Mouse (Mus musculus) heart, adult 2 months (tissue): ENCODE results near the gene Celf2. TPM values are rescaled to one million over a fixed set of nuclear protein-coding genes. Genes with fewer than 3 reads are reported as not detected.

Experiments
- DNase-seq, 2 experiments: peaks; one replicate each; pipeline ENCODE4 v3.0.0; 2021
- H3K27ac ChIP-seq: fragments of 200-600 bp; 2 replicates; pipeline ENCODE4 v1.8.1; 2022
- H3K27me3 ChIP-seq: fragments of 200-500 bp; 2 replicates; pipeline ENCODE4 v1.6.1; 2012; ENCODE audit warnings: mild to moderate bottlenecking, low read length, inconsistent platforms, mixed read lengths; ENCODE audit not compliant: control insufficient read depth, insufficient read depth
- H3K36me3 ChIP-seq: fragments of 200-500 bp; 2 replicates; pipeline ENCODE4 v1.6.1; 2012; ENCODE audit warnings: low read length, inconsistent platforms; ENCODE audit not compliant: control insufficient read depth, insufficient read depth
- H3K4me1 ChIP-seq: fragments of 200-500 bp; 2 replicates; pipeline ENCODE4 v1.6.1; 2011; ENCODE audit warnings: low read length; ENCODE audit not compliant: control insufficient read depth, insufficient read depth
- H3K4me3 ChIP-seq: fragments of 200-600 bp; 2 replicates; pipeline ENCODE4 v1.8.1; 2022
- H3K79me2 ChIP-seq: fragments of 200-500 bp; replicated peaks from 2 replicates; pipeline ENCODE4 v1.6.1; 2012; ENCODE audit warnings: mild to moderate bottlenecking, inconsistent platforms, low read length, moderate library complexity, mixed read lengths; ENCODE audit not compliant: control insufficient read depth, insufficient read depth
- H3K9ac ChIP-seq: fragments of 200-500 bp; 2 replicates; pipeline ENCODE4 v1.6.1; 2012; ENCODE audit warnings: low read depth, mild to moderate bottlenecking, control low read depth, inconsistent platforms, low read length, mixed read lengths
- CTCF ChIP-seq: fragments of 200-600 bp; IDR thresholded peaks from 2 replicates; pipeline ENCODE4 v1.8.1; 2022; ENCODE audit warnings: antibody characterized with exemption, mild to moderate bottlenecking, moderate library complexity
- EP300 ChIP-seq: fragments of 200-500 bp; IDR thresholded peaks from 2 replicates; pipeline ENCODE4 v1.6.1; 2011; ENCODE audit warnings: low read depth, low read length, control low read depth; ENCODE audit not compliant: insufficient read depth
- POLR2A ChIP-seq: fragments of 200-500 bp; IDR thresholded peaks from 2 replicates; pipeline ENCODE4 v1.6.1; 2011; ENCODE audit warnings: mild to moderate bottlenecking, low read depth, low read length, control low read depth; ENCODE audit not compliant: insufficient read depth
- WGBS: fragments of 180-500 bp; shearing (Covaris S2); methylation state at CpG from one replicate; pipeline ENCODE4 v1.1.7; 2018; 5-methylcytosine and 5-hydroxymethylcytosine counted together
- intact Hi-C: fragments of 180-260 bp; cut with DNase I; formaldehyde crosslinking; loops from one replicate; pipeline ENCODE4 v1.15.1; 2025
- polyA plus RNA-seq: library from polyadenylated mRNA; depleted of rRNA; stranded (reverse); fragments of >200 nt; gene quantifications from 2 replicates; pipeline ENCODE4 v1.2.3, GENCODE M21; 2012
- total RNA-seq, 2 experiments: library from RNA; stranded (reverse); gene quantifications; 2 replicates each; pipeline ENCODE4 v1.2.3; 2021

Gene Celf2
- total and polyA plus RNA-seq, 3 experiments = 38.1 to 63.9 (median 56.7) TPM

DNA sequence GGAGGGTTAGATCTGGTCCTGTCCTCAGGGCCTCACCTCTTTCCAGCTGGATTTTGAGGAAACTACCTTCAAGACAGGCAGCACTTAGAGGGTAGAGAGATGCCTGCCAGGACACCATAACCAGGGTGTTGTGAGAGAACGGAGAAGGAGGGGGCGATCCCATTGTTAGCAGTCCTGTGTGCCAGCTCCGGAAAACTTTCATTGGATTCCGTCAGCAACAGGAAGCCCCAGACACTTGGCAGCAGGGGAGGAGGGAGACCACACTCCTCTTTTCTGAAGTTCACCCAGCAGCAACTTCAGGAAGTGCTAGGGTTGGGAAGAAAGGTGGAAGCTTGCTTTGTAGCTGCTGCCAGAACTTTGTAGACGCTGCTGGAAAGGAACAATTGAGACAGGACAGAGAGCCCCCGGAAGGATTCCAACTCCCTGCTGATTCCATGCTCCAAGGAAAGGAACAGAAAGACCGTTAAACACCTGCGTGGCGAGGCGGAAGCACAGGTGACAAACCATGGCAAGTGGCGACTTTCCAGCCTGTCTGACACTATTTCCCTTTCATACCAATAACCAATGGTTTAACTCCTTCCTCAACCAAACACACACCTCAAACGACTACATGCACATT, 445.7 kb downstream of the Celf2 start:
- H3K27ac ChIP-seq = no peak overlapping the region
- H3K4me3 ChIP-seq = no peak overlapping the region
- no peak overlapping the region for H3K9ac ChIP-seq
- H3K27me3 ChIP-seq = no peaks in the 10 kb centered on the region
- peaks cover 16% of the 10 kb centered on the region for H3K4me1 ChIP-seq
- intact Hi-C loops = no loop called here
- H3K79me2 ChIP-seq = no peaks in the 10 kb centered on the region; the same call in 1 of the 2 replicates
- TF ChIP-seq EP300 = no peak
- no peak for TF ChIP-seq POLR2A
- TF ChIP-seq CTCF = no peak
- peaks cover 13% of the 10 kb centered on the region for H3K36me3 ChIP-seq
- WGBS = 25% methylated on average over 12 of the region's 12 CpGs
- no peak for DNase-seq

DNA sequence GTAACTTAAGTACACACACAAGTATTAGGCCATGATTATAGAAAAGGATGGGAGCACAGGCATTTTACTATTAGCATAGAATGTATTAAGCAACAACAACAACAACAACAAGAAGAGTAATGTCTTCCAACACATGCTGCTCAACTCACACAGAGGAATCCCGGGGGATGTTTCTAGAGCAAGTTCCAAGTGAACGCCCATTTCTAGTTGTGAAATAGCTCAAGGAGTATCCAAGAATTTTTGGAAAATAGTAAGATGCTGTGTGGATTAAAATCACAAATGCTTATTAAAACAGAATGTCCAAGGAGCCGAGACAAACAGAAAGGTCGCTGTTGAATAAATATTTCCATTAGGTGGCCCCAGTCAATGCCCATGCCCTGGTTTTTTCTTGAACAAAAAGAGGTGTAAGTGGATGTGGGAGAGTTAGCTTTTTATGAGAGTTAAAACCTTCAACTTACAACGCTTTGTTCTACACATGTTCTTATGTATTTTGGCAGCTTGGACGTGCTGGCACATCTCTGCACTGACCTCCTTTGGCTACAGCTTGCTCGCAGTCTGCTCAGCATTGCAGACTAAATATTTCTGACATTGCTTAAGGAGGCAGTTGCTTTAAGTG, 448.8 kb downstream of the Celf2 start:
- Histone ChIP-seq H3K79me2 (no peaks in the 10 kb centered on the region), H3K4me3 (no peak overlapping the region), H3K4me1 (peaks cover 12% of the 10 kb centered on the region), H3K27ac (peak overlapping the region; percentile 57), H3K36me3 (peaks cover 9% of the 10 kb centered on the region), H3K27me3 (no peaks in the 10 kb centered on the region), H3K9ac (no peak overlapping the region)
- TF ChIP-seq EP300 (no peak), CTCF (no peak), POLR2A (no peak)
- DNase-seq = peak in 1 of 2 experiments; percentile 70
- intact Hi-C loops = no loop called here
- 54% methylated on average over 7 of the region's 7 CpGs for WGBS

DNA sequence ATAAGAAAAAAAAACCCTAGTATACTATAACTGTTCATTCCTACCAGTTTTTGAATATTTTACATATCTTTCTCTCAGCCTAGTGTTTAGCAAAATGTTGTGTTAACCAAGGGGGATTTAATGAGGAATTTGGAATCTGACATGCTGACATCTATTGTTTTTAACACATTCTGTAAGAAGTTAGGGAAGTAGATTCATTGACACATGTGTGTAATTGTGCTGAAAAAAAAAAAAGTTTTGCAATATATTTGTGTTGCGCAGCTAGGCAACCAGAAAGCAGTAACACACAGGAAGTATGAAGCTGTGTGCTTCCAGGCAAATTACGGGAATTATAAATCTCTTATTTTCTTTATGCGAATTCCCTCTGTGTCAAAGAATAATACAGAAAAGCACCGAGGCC, 453.0 kb downstream of the Celf2 start:
- no peak overlapping the region for H3K9ac ChIP-seq
- peaks cover 4% of the 10 kb centered on the region for H3K4me1 ChIP-seq
- H3K27me3 ChIP-seq = no peaks in the 10 kb centered on the region
- 57% methylated on average over 4 of the region's 4 CpGs for WGBS
- TF ChIP-seq POLR2A (no peak), EP300 (no peak), CTCF (no peak)
- no peak overlapping the region for H3K4me3 ChIP-seq
- peak overlapping the region; percentile 15; the same call in 1 of the 2 replicates for H3K27ac ChIP-seq
- DNase-seq = no peak
- H3K79me2 ChIP-seq = no peaks in the 10 kb centered on the region
- intact Hi-C loops = no loop called here
- peaks cover 2% of the 10 kb centered on the region; the same call in 1 of the 2 replicates for H3K36me3 ChIP-seq

DNA sequence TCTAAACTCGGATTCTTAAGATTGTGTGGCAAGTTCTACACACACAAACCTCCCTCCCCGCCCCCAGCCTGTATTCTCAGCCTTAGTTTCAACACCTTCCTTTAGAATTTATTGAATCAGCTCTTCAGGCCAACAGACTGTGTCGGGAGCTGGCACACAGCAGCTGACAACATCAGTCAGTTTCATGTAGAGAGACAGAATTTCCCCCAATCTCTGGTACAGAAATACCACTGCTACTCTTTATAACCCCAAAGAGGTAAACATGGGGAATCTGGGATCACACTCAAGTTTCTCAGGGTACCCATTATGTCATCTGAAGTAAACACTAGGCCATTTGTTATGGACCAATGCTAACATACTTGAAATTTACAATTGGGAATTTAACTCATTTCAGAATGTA, 453.4 kb downstream of the Celf2 start:
- H3K27me3 ChIP-seq = no peaks in the 10 kb centered on the region
- no peak for DNase-seq
- H3K4me3 ChIP-seq = no peak overlapping the region
- peak overlapping the region; percentile 1; the same call in 1 of the 2 replicates for H3K27ac ChIP-seq
- WGBS = 46% methylated on average over 3 of the region's 3 CpGs
- no peak overlapping the region for H3K9ac ChIP-seq
- H3K4me1 ChIP-seq = peaks cover 4% of the 10 kb centered on the region
- TF ChIP-seq POLR2A (no peak), EP300 (no peak), CTCF (no peak)
- peaks cover 2% of the 10 kb centered on the region; the same call in 1 of the 2 replicates for H3K36me3 ChIP-seq
- no peaks in the 10 kb centered on the region for H3K79me2 ChIP-seq
- intact Hi-C loops = no loop called here

DNA sequence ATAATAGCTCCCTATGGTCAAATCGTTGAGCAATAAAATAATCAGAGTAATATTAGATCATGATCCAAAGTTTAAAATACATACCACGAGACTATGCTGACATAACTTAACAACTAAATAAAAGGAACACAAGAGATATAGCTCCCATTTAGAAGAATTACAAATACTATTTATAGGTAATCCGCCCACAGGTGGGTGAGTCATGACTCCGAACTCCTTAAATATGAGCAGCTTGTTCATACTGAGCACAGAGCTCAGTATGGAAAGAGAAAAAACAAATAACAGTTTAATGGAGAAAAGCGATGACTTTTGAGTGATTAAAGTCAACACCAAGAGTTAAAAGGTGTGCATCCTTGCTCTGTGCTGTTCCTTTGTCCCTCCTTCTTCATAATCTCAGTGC, 458.3 kb downstream of the Celf2 start:
- no peak overlapping the region for H3K9ac ChIP-seq
- TF ChIP-seq EP300 = no peak
- no peak for TF ChIP-seq CTCF
- TF ChIP-seq POLR2A = no peak
- H3K36me3 ChIP-seq = no peaks in the 10 kb centered on the region
- H3K27ac ChIP-seq = no peak overlapping the region
- H3K27me3 ChIP-seq = no peaks in the 10 kb centered on the region
- no peaks in the 10 kb centered on the region; the same call in 1 of the 2 replicates for H3K4me1 ChIP-seq
- H3K4me3 ChIP-seq = no peak overlapping the region
- 82% methylated on average over 5 of the region's 5 CpGs for WGBS
- H3K79me2 ChIP-seq = no peaks in the 10 kb centered on the region
- no peak for DNase-seq
- intact Hi-C loops = no loop called here

DNA sequence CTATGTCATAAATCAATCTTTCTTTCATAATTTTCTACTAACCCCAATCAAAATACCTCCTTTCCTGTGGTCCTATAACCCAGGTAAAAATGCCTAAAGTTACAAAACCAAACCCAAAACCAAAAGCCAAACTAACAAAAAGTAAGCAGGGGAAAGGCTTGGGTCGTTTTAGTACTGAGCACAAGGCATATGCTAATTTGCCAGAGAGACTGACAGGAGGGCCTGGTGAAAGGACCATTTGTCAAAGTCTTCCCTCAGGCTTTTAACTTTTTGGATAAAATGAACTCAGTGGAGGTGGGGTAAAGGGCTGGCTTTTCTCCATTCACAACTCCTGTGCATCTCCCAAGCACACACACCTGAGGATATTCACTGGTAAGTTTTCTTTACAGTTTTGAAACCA, 463.2 kb downstream of the Celf2 start:
- no peak overlapping the region for H3K27ac ChIP-seq
- H3K79me2 ChIP-seq = peaks cover 2% of the 10 kb centered on the region; the same call in 1 of the 2 replicates
- H3K9ac ChIP-seq = no peak overlapping the region
- TF ChIP-seq POLR2A (no peak), CTCF (no peak), EP300 (no peak)
- H3K4me3 ChIP-seq = no peak overlapping the region
- H3K27me3 ChIP-seq = no peaks in the 10 kb centered on the region
- no peaks in the 10 kb centered on the region for H3K36me3 ChIP-seq
- WGBS = 21% methylated on average over 1 of the region's 1 CpGs
- no peaks in the 10 kb centered on the region for H3K4me1 ChIP-seq
- intact Hi-C loops = no loop called here
- no peak for DNase-seq
